Mouse (Mus musculus): Measurements from ENCODE around the gene Tmem44.

Gene Tmem44

DNA sequence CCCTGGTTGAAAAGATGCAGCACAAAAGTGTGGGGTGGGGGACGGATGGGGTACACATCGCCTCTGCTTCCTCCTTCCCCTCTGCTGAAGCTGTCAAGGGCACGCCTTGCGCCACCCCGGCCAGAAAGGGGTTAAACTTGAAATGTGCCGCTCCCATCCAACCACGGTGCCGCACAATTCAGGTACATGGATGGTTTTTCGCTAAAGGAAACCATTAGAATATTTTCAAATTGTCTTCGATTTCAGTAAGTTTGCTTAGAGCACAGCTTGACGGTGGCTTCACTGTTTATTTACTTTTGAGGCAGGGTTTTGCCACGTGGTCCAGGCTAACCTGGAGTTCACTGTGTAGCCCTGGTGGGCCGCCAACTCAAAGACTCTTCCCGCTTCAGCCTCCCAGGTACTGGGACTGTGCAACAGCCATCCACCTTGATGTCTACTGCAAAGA is at the start of gene Tmem44:
Gene Tmem44 (minus strand): TSS at position 95 of the 445 bp plus-strand sequence.
- DNase-seq, result peak; percentile 21

DNA sequence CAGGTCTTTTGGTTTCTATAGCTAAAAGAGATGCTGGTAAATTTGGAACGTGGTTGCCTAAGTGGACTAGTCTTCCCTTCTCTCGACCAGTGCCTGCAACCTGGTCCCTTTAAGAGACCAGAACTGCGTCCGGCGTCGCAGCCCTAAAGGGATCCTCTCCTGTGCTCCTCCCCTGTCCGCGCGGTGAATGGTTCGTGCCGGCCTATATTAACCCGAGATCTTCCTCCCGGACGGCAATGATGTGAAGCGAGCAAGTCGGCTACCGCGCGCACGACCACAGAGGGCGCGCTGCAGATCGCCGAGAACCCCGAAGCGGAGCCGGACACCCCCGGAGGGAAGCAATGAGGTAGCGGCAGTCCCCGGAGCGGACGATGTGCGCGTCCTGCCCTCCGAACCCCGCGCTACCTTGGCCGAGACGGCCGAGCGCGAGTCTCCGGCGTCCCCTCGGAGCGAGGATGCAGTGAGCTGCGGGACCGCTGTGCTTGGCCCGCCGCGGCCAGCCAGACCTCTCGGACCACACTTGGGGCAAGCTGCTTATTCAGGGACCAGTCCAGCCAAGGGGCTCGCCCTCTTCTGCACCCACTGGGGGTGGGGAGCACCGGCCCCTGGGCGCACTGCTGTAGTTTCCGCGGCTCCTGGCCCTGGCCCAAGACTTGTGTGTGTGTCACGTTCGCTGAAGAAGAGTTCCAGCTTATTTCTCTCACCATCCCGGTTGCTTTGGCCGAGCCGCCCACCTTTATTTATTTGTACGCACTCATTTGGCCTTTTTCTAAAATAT is 49.0 kb upstream of the Tmem44 start, which contains the start of gene Fam43a:
Gene Fam43a (plus strand): TSS at position 233 of the 778 bp plus-strand sequence.
- peak; percentile 96 for DNase-seq

DNA sequence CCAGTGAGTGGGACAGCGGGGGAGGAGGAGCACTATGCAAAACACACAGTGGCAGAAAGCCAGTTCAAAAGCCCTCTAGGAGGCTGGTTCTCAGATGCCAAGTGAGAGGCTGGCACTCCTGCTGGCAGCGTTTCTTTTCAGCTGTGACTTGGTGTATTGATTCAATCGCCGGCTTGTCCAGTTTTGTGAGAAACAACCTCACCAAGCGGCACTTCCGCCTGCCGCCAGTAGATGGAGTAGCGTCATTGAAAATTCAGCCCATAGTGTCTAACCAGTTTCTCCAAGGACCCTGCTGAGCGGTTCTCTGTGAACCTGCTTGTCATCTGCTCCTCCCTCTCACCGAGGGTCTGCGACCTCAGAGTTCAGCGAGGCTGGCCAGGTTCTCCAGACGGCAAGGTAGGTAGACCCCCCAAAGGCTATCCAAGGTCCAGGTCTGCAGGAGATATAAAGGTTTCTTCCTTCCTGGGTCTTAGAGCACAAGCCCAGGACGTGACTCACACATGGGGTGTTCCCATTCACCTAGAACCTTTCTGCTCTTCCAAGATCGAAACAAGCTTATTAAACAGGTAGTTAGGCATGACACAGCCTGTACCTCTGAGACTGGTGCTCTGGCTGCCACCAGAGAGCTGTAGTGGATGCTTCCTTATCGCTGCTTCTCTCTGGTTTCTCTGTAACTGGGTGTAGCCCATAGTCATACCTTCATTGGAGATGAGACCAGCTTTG is 46.5 kb upstream of the Tmem44 start:
- peak; percentile 97 for DNase-seq

GRCm38 (mm10) chr16:30595835-30596557 is 45.4 kb upstream of the Tmem44 start:
- DNase-seq, result no peak

DNA sequence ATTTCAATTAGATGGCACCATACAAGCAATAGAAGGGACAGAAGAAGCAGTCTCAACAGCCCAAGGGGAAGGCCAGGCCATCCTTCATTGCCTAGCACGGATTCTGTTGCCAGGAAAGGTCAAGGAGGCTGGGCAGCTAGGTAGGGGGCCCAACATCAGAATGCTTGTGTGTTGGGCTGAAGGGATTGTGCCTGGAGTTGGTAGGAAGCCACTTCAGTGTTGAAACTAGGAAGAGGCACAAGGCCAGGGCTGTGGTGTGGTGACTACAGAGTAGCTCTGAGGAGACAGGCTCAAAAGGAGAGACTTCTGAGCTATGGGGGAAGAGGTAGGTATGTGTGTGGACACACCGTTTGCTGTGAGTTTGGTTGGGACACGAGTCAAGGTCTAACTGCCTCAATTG is 44.7 kb upstream of the Tmem44 start:
- no peak for DNase-seq

GRCm38 (mm10) chr16:30591990-30592389 is 41.3 kb upstream of the Tmem44 start:
- DNase-seq, result no peak

GRCm38 (mm10) chr16:30590264-30591209 is 39.9 kb upstream of the Tmem44 start:
- DNase-seq, result peak; percentile 35

- peak; percentile 92 for DNase-seq
These were observed 37.1 kb upstream of the Tmem44 start, which contains the start of gene Lsg1 for GRCm38 (mm10) chr16:30587494-30588327. Lsg1 (minus strand) TSS chr16:30587592.

GRCm38 (mm10) chr16:30586935-30587493 is 36.4 kb upstream of the Tmem44 start:
- DNase-seq, result no peak

DNA sequence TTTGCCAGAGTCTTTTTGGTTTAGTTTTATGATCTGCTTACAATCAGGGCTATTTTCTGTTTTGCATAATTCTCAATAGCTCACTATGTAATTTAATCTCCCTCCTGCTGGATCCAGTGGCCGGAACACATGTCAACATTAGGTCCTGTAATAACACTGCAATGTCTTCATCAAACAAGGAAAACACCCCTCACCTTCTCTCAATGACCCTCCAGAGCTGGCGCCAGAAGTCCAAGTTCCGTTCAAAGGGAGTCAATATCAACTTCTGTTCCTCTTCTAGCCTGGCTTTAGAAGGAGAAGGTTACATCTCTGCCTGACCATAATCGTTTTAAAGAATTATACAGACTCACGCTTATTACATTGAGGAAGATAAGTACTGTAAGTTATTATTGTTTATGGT is 30.1 kb upstream of the Tmem44 start:
- peak; percentile 54 for DNase-seq

DNA sequence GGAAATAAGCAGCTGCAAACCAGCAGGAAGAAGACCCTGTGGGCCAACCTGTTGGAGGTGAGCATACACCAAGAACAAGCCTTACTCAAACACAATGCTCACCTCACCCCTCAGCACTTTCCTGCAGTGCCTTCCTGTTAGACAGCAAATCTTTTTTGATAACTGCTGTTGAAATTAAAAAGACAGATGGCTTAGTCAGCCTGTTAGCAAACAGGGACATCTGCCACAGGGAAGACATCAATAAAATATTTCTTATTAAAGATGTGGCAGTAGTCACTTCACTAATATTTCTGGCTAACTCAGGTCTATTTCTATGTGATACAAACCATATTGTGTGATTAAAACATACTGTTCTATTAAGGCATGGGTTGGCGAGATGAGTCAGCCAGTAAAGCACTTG is 25.8 kb upstream of the Tmem44 start:
- DNase-seq, result no peak

DNA sequence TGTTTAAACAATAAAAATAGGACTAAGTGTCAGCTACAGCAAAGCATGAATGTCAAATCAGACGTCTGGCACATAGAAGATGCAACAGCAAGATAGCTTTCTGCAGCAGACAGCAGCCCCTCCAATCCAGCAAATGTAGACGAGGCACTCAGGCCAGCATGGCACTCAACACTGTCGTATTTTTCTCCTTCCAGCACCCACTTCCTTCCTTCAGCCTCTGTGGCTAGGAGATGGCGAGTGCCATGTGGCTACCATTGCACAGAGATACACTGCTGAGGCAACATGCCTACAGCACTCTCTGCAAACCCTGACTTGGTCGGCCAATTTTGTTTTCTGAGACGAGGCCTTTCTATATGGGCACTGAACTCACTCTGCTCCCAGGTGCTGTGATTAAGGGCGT is 25.2 kb upstream of the Tmem44 start:
- no peak for DNase-seq

- DNase-seq, result no peak
These were observed 21.6 kb upstream of the Tmem44 start for GRCm38 (mm10) chr16:30572239-30572638.

GRCm38 (mm10) chr16:30571378-30571777 is 20.7 kb upstream of the Tmem44 start:
- DNase-seq, result no peak

DNA sequence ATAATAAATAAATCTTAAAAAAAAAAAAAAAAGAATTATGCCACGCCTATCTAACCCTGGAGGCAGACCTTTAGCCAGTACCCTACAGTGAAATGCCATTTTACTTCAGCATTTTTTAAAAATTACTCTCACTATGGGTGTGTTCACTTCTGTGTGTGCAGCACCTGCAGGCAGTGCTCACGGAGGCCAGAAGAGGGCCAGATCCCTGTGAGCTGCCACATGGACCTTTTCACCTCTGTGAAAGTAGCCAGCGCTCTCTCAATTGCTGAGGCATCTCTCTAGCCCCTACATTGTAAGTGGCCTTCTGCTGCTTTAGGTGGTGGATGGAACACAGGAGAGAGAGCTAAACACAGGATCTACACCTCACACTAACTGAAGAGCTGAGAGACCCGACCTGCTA is 19.5 kb upstream of the Tmem44 start:
- no peak for DNase-seq

- DNase-seq, result no peak
These were observed 15.0 kb upstream of the Tmem44 start for GRCm38 (mm10) chr16:30565631-30566030.

GRCm38 (mm10) chr16:30560601-30561000 is 10.0 kb upstream of the Tmem44 start:
- DNase-seq, result no peak

GRCm38 (mm10) chr16:30559312-30559992 is 8.8 kb upstream of the Tmem44 start:
- no peak for DNase-seq

- no peak for DNase-seq
These were observed 3.5 kb upstream of the Tmem44 start for GRCm38 (mm10) chr16:30554109-30554508.
